Mouse (Mus musculus): ENCODE results near the gene Clec10a. TPM values are rescaled to one million over a fixed set of nuclear protein-coding genes. Genes with fewer than 3 reads are reported as not detected.

Clec10a gene
- polyA plus RNA-seq (2014; fragmentation: Illumina TruSeq; extraction: RNeasy Lipid Tissue Mini Kit (QIAGEN cat#74804)), result 3.7 TPM

GRCm38 (mm10) chr11:70155897-70156296 is at the start of gene Clec10a:
Gene Clec10a, plus strand, starts transcription at chr11:70156197.

GRCm38 (mm10) chr11:70129926-70130379 is 26.0 kb upstream of the Clec10a start, which contains the start of gene Mgl2:
Gene Mgl2, plus strand, starts transcription at chr11:70130329.

GRCm38 (mm10) chr11:70212423-70212822 is 56.4 kb downstream of the Clec10a start, which contains the start of gene Slc16a11:
Gene Slc16a11, plus strand, starts transcription at chr11:70212752.

Other genes starting within 250 kb of the Clec10a start
- gene Gps2, start 242.3 kb upstream of the Clec10a start, polyA plus RNA-seq (2014; fragmentation: Illumina TruSeq; extraction: RNeasy Lipid Tissue Mini Kit (QIAGEN cat#74804)), result 21.7 TPM
- 199 TPM for gene Eif5a, start 234.2 kb upstream of the Clec10a start, polyA plus RNA-seq (2014; fragmentation: Illumina TruSeq; extraction: RNeasy Lipid Tissue Mini Kit (QIAGEN cat#74804))
- gene Ybx2, start 220.4 kb upstream of the Clec10a start, polyA plus RNA-seq (2014; fragmentation: Illumina TruSeq; extraction: RNeasy Lipid Tissue Mini Kit (QIAGEN cat#74804)), result 6.4 TPM
- gene Slc2a4, start 208.0 kb upstream of the Clec10a start, polyA plus RNA-seq (2014; fragmentation: Illumina TruSeq; extraction: RNeasy Lipid Tissue Mini Kit (QIAGEN cat#74804)), result 0.63 TPM
- gene Cldn7, start 191.4 kb upstream of the Clec10a start, polyA plus RNA-seq (2014; fragmentation: Illumina TruSeq; extraction: RNeasy Lipid Tissue Mini Kit (QIAGEN cat#74804)), result 2.6 TPM
- 63.2 TPM for gene Ctdnep1, start 175.0 kb upstream of the Clec10a start, polyA plus RNA-seq (2014; fragmentation: Illumina TruSeq; extraction: RNeasy Lipid Tissue Mini Kit (QIAGEN cat#74804))
- gene Elp5, start 173.7 kb upstream of the Clec10a start, polyA plus RNA-seq (2014; fragmentation: Illumina TruSeq; extraction: RNeasy Lipid Tissue Mini Kit (QIAGEN cat#74804)), result 5.8 TPM
- gene Gabarap, start 165.1 kb upstream of the Clec10a start, polyA plus RNA-seq (2014; fragmentation: Illumina TruSeq; extraction: RNeasy Lipid Tissue Mini Kit (QIAGEN cat#74804)), result 449 TPM
- gene Phf23, start 160.4 kb upstream of the Clec10a start, polyA plus RNA-seq (2014; fragmentation: Illumina TruSeq; extraction: RNeasy Lipid Tissue Mini Kit (QIAGEN cat#74804)), result 24.2 TPM
- 1.8 TPM for gene Dvl2, start 155.6 kb upstream of the Clec10a start, polyA plus RNA-seq (2014; fragmentation: Illumina TruSeq; extraction: RNeasy Lipid Tissue Mini Kit (QIAGEN cat#74804))
- gene Acadvl, start 140.8 kb upstream of the Clec10a start, polyA plus RNA-seq (2014; fragmentation: Illumina TruSeq; extraction: RNeasy Lipid Tissue Mini Kit (QIAGEN cat#74804)), result 5.8 TPM
- 1.7 TPM for gene Dlg4, start 139.3 kb upstream of the Clec10a start, polyA plus RNA-seq (2014; fragmentation: Illumina TruSeq; extraction: RNeasy Lipid Tissue Mini Kit (QIAGEN cat#74804))
- not detected for gene Asgr1, start 102.1 kb upstream of the Clec10a start, polyA plus RNA-seq (2014; fragmentation: Illumina TruSeq; extraction: RNeasy Lipid Tissue Mini Kit (QIAGEN cat#74804))
- gene Asgr2, start 63.6 kb upstream of the Clec10a start, polyA plus RNA-seq (2014; fragmentation: Illumina TruSeq; extraction: RNeasy Lipid Tissue Mini Kit (QIAGEN cat#74804)), result 0.80 TPM
- 21.9 TPM for gene Mgl2, start 25.9 kb upstream of the Clec10a start, polyA plus RNA-seq (2014; fragmentation: Illumina TruSeq; extraction: RNeasy Lipid Tissue Mini Kit (QIAGEN cat#74804))
- not detected for gene Slc16a11, start 56.6 kb downstream of the Clec10a start, polyA plus RNA-seq (2014; fragmentation: Illumina TruSeq; extraction: RNeasy Lipid Tissue Mini Kit (QIAGEN cat#74804))
- 3.1 TPM for gene Slc16a13, start 64.9 kb downstream of the Clec10a start, polyA plus RNA-seq (2014; fragmentation: Illumina TruSeq; extraction: RNeasy Lipid Tissue Mini Kit (QIAGEN cat#74804))
- 7.3 TPM for gene Bcl6b, start 73.6 kb downstream of the Clec10a start, polyA plus RNA-seq (2014; fragmentation: Illumina TruSeq; extraction: RNeasy Lipid Tissue Mini Kit (QIAGEN cat#74804))
- 2.4 TPM for gene 0610010K14Rik, start 81.7 kb downstream of the Clec10a start, polyA plus RNA-seq (2014; fragmentation: Illumina TruSeq; extraction: RNeasy Lipid Tissue Mini Kit (QIAGEN cat#74804))
- 0.37 TPM for gene Gm21988, start 83.6 kb downstream of the Clec10a start, polyA plus RNA-seq (2014; fragmentation: Illumina TruSeq; extraction: RNeasy Lipid Tissue Mini Kit (QIAGEN cat#74804))
- 25.1 TPM for gene Rnasek, start 83.6 kb downstream of the Clec10a start, polyA plus RNA-seq (2014; fragmentation: Illumina TruSeq; extraction: RNeasy Lipid Tissue Mini Kit (QIAGEN cat#74804))
- gene Alox12, start 99.2 kb downstream of the Clec10a start, polyA plus RNA-seq (2014; fragmentation: Illumina TruSeq; extraction: RNeasy Lipid Tissue Mini Kit (QIAGEN cat#74804)), result 2.5 TPM
- gene Alox12e, start 166.4 kb downstream of the Clec10a start, polyA plus RNA-seq (2014; fragmentation: Illumina TruSeq; extraction: RNeasy Lipid Tissue Mini Kit (QIAGEN cat#74804)), result 2.4 TPM
- 13.4 TPM for gene Alox15, start 195.8 kb downstream of the Clec10a start, polyA plus RNA-seq (2014; fragmentation: Illumina TruSeq; extraction: RNeasy Lipid Tissue Mini Kit (QIAGEN cat#74804))